Mouse (Mus musculus) liver, embryonic 14.5 days (tissue): ENCODE results near the gene Rpgr. TPM values are rescaled to one million over a fixed set of nuclear protein-coding genes. Genes with fewer than 3 reads are reported as not detected.

Experiments used
- ATAC-seq: fragments of 200-750 bp; cut with Nextera tagmentation; 2 replicates; pipeline ENCODE4 v1.8.0; 2017; ENCODE audit warnings: moderate number of reproducible peaks, mild to moderate bottlenecking, moderate library complexity; ENCODE audit not compliant: insufficient read depth
- DNase-seq, 3 experiments: peaks; one replicate each; pipeline ENCODE4 v3.0.0-alpha.2; 2012 to 2013; ENCODE audit warnings: low read depth in 3 of 3, low spot score in 3 of 3
- H3K27ac ChIP-seq: fragments of 300-500 bp; sonication (generic); 2 replicates; pipeline ENCODE4 v1.5.1; 2014; ENCODE audit warnings: moderate library complexity, mild to moderate bottlenecking, control low read depth, inconsistent platforms
- H3K27me3 ChIP-seq: fragments of 300-500 bp; sonication (generic); 2 replicates; pipeline ENCODE4 v1.6.1; 2014; ENCODE audit warnings: mild to moderate bottlenecking, low read length, moderate library complexity; ENCODE audit not compliant: control insufficient read depth, insufficient read depth
- H3K36me3 ChIP-seq: fragments of 300-500 bp; sonication (generic); replicated peaks from 2 replicates; pipeline ENCODE4 v1.6.1; 2014; ENCODE audit warnings: low read depth; ENCODE audit not compliant: control insufficient read depth, insufficient read depth
- H3K4me1 ChIP-seq, 2 experiments: fragments of 200-500 bp in 1 of 2; fragments of 300-500 bp in 1 of 2; sonication (generic) in 1 of 2; replicated peaks; 2 replicates each; pipeline ENCODE4 v1.6.1; 2012 to 2014; ENCODE audit warnings: antibody characterized with exemption in 1 of 2, inconsistent platforms in 1 of 2, low read length in 1 of 2; ENCODE audit not compliant: control insufficient read depth in 2 of 2, insufficient read depth in 2 of 2
- H3K4me2 ChIP-seq: fragments of 300-500 bp; sonication (generic); 2 replicates; pipeline ENCODE4 v1.6.1; 2014; ENCODE audit warnings: low read depth, mild to moderate bottlenecking, control low read depth, moderate library complexity
- H3K4me3 ChIP-seq, 2 experiments: fragments of 200-500 bp in 1 of 2; fragments of 300-500 bp in 1 of 2; sonication (generic) in 1 of 2; 2 replicates each; pipeline ENCODE4 v1.5.1; 2012 to 2014; ENCODE audit warnings: low read depth in 2 of 2, low read length in 2 of 2, mild to moderate bottlenecking in 2 of 2, control low read depth in 1 of 2, inconsistent platforms in 1 of 2, moderate library complexity in 1 of 2; ENCODE audit not compliant: insufficient read depth in 1 of 2
- H3K9ac ChIP-seq: fragments of 300-500 bp; sonication (generic); replicated peaks from 2 replicates; pipeline ENCODE4 v1.6.1; 2014; ENCODE audit warnings: mild to moderate bottlenecking, control low read depth, moderate library complexity
- H3K9me3 ChIP-seq: fragments of 300-500 bp; sonication (generic); 2 replicates; pipeline ENCODE4 v1.6.1; 2016; ENCODE audit warnings: low read length, mixed read lengths; ENCODE audit not compliant: control insufficient read depth
- CTCF ChIP-seq: IDR thresholded peaks from 2 replicates; pipeline ENCODE4 v1.5.1; 2016; ENCODE audit warnings: antibody characterized with exemption, low read depth, control low read depth
- EP300 ChIP-seq: IDR thresholded peaks from 2 replicates; pipeline ENCODE4 v1.6.1; 2016; ENCODE audit warnings: antibody characterized with exemption, low read depth
- WGBS: fragments of 180-500 bp; shearing (Covaris S2); extraction: QIAGEN DNeasy Blood & Tissue Kit; methylation state at CpG from one replicate; pipeline ENCODE4 v1.1.7; 2014; ENCODE audit not compliant: insufficient replicate concordance; 5-methylcytosine and 5-hydroxymethylcytosine counted together
- polyA plus RNA-seq, 2 experiments: library from polyadenylated mRNA; depleted of rRNA in 1 of 2; stranded (reverse) in 1 of 2; unstranded in 1 of 2; fragments of >200 nt; fragmentation: Nextera tagmentation in 1 of 2; extraction: Ambion mirVana in 1 of 2; gene quantifications; 2 replicates each; pipeline versions ENCODE4 v1.2.1 to v1.2.3; 2012 to 2014

Rpgr gene
- polyA plus RNA-seq, 2 experiments: 1.1 to 2.4 TPM

GRCm38 (mm10) chrX:10115780-10116179 is 100.9 kb downstream of the Rpgr start:
- no peak overlapping the region for H3K27ac ChIP-seq
- H3K27me3 ChIP-seq: no peaks in the 10 kb centered on the region
- TF ChIP-seq EP300: no peak
- no peak for TF ChIP-seq CTCF
- H3K9ac ChIP-seq: no peak overlapping the region
- DNase-seq (no peak), ATAC-seq (no peak)
- no peaks in the 10 kb centered on the region for H3K4me1 ChIP-seq
- no peaks in the 10 kb centered on the region for H3K36me3 ChIP-seq
- no peak overlapping the region for H3K4me2 ChIP-seq
- WGBS: 28% methylated on average over 3 of the region's 3 CpGs
- no peaks in the 10 kb centered on the region for H3K9me3 ChIP-seq
- no peak overlapping the region for H3K4me3 ChIP-seq

- no peak for DNase-seq
- Histone ChIP-seq H3K4me1 (no peaks in the 10 kb centered on the region), H3K4me2 (no peak overlapping the region), H3K9ac (no peak overlapping the region), H3K4me3 (no peak overlapping the region), H3K36me3 (no peaks in the 10 kb centered on the region), H3K27me3 (no peaks in the 10 kb centered on the region), H3K9me3 (no peaks in the 10 kb centered on the region), H3K27ac (no peak overlapping the region)
- TF ChIP-seq EP300 (no peak), CTCF (no peak)
- WGBS: 48% methylated on average over 1 of the region's 1 CpGs
- ATAC-seq: no peak
These were observed 106.0 kb downstream of the Rpgr start for GRCm38 (mm10) chrX:10110736-10111135.

GRCm38 (mm10) chrX:10108558-10108957 is 108.2 kb downstream of the Rpgr start:
- 29% methylated on average over 4 of the region's 4 CpGs for WGBS
- no peaks in the 10 kb centered on the region for H3K9me3 ChIP-seq
- no peaks in the 10 kb centered on the region for H3K36me3 ChIP-seq

GRCm38 (mm10) chrX:10105475-10105874 is 111.2 kb downstream of the Rpgr start:
- Histone ChIP-seq H3K36me3 (no peaks in the 10 kb centered on the region), H3K4me2 (no peak overlapping the region), H3K27ac (no peak overlapping the region), H3K4me3 (no peak overlapping the region), H3K9ac (no peak overlapping the region), H3K9me3 (no peaks in the 10 kb centered on the region), H3K4me1 (no peaks in the 10 kb centered on the region), H3K27me3 (no peaks in the 10 kb centered on the region)
- no peak for TF ChIP-seq EP300
- no peak for TF ChIP-seq CTCF
- no peak for ATAC-seq
- DNase-seq: no peak
- WGBS: 54% methylated on average over 5 of the region's 5 CpGs

More at GRCm38 (mm10) chrX:10108558-10108957, 108.2 kb downstream of the Rpgr start:
- no peak overlapping the region for H3K27ac ChIP-seq
- no peak overlapping the region for H3K4me3 ChIP-seq
- TF ChIP-seq CTCF (no peak), EP300 (no peak)
- ATAC-seq (no peak), DNase-seq (no peak)
- no peaks in the 10 kb centered on the region for H3K4me1 ChIP-seq
- H3K27me3 ChIP-seq: no peaks in the 10 kb centered on the region
- H3K4me2 ChIP-seq: no peak overlapping the region
- no peak overlapping the region for H3K9ac ChIP-seq

- WGBS: 77% methylated on average over 1 of the region's 1 CpGs
- no peak for DNase-seq
- H3K4me2 ChIP-seq: no peak overlapping the region
- no peak for TF ChIP-seq EP300
- TF ChIP-seq CTCF: no peak
- no peaks in the 10 kb centered on the region for H3K36me3 ChIP-seq
- H3K9me3 ChIP-seq: no peaks in the 10 kb centered on the region
- H3K4me3 ChIP-seq: no peak overlapping the region
- no peaks in the 10 kb centered on the region for H3K27me3 ChIP-seq
- H3K4me1 ChIP-seq: no peaks in the 10 kb centered on the region
- no peak overlapping the region for H3K9ac ChIP-seq
- H3K27ac ChIP-seq: no peak overlapping the region
- ATAC-seq: no peak
These were observed 114.0 kb downstream of the Rpgr start for GRCm38 (mm10) chrX:10102739-10103138.
